Mouse (Mus musculus): Measurements from ENCODE around the gene Spic.

DNA sequence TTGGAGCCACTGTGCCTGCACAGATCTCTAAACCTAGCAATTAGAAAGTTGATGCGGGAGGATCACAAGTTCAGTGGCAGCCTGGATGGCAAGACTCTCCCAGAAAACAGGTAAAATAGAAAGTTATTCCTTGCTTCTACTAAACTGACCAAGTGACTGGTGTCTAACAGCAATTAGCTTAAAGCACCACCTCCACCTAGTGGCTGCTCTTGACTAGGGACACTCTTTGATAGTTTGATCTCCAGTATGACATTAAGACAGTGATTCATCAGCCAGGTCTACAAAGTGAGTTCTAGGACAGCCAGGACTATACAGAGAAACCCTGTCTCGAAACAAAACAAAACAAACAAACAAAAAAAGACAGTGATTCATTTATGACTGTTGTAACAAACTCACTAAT is 40.5 kb upstream of the Spic start:
- TF ChIP-seq CTCF (IDR thresholded peaks at IDR 0.05; ENCODE audit: extremely low read depth, insufficient read length, insufficient replicate concordance, low read depth, low read length), result no peak
- TF ChIP-seq POLR2A (IDR thresholded peaks at IDR 0.05; ENCODE audit: low read depth, low read length), result no peak

Measured in small intestine, adult 2 months (tissue).